Mouse (Mus musculus): ENCODE results near the gene Rmdn3. TPM values are rescaled to one million over a fixed set of nuclear protein-coding genes. Genes with fewer than 3 reads are reported as not detected.

Gene Rmdn3
- polyA plus RNA-seq, 1 experiment, result 21.8 TPM

DNA sequence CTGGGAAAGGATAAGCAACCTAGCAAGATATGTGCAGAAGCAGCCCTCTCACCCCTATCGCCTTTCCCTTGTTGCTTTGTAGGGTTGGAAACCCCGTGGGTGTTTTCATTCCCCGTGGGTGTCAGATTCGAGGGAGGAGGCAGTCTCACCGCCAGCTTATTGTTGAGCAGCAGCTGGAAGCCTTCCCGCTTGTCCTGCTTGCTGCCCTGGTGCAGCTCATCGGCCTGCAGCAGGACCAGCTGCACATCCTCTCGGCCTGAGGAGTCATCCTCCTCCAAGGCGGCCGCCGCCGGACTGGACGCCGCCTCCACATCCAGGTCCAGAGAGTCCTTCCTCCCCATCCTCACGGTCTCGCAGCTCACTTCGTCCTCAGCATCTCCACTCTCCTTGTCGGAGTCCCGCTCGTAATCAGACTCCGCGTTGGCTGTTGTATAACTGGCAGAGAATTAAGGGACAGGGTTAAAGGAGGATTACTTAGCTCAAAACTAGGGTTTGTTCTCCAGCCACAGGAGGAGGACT lies 9.6 kb downstream of the Rmdn3 start:
- Histone ChIP-seq H3K4me3 (ENCODE audit: insufficient read depth, poor library complexity, severe bottlenecking) (no peak overlapping the region), H3K36me3 (ENCODE audit: control insufficient read depth, insufficient read depth) (peaks cover 70% of the 10 kb centered on the region), H3ac (ENCODE audit: control insufficient read depth, insufficient read length, low read depth) (no peak overlapping the region), H3K79me3 (ENCODE audit: low read depth) (no peaks in the 10 kb centered on the region), H3K79me2 (ENCODE audit: control insufficient read depth, insufficient read depth) (no peaks in the 10 kb centered on the region), H3K27me3 (ENCODE audit: control insufficient read depth, insufficient read depth, insufficient read length) (no peaks in the 10 kb centered on the region)
- TF ChIP-seq USF1 (IDR thresholded peaks at IDR 0.05; ENCODE audit: low read depth) (no peak), MYOG (IDR thresholded peaks at IDR 0.05; ENCODE audit: control insufficient read depth, extremely low read depth, insufficient read length) (no peak), CEBPB (IDR thresholded peaks at IDR 0.05; ENCODE audit: low read depth) (no peak), MYOD1 (IDR thresholded peaks at IDR 0.05; ENCODE audit: control insufficient read depth, insufficient read length, low read depth) (no peak), CTCF (IDR thresholded peaks at IDR 0.05; ENCODE audit: control insufficient read depth, insufficient read depth, insufficient read length) (no peak), MAX (IDR thresholded peaks at IDR 0.05) (no peak), FOSL1 (IDR thresholded peaks at IDR 0.05; ENCODE audit: insufficient read depth, low read length, poor library complexity, severe bottlenecking) (no peak)

DNA sequence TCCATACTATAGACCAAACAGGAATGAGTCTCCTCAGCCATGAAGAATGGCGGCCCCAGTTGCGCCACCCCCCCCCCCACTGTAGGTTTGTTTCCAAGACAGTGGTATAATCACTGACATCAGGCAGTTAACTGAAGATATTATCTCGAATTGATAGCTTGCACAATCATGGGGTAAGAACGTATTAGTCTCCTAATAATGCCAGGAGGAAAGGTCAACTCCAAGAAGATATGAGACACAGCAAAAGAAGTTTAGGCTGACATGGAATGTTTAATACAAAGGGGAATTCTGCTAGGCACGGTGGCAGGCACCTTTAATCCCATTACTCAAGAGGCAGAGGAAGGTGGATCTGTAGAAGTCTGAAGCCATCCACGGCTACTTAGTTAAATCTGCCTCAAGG lies 10.4 kb downstream of the Rmdn3 start:
- TF ChIP-seq USF1 (IDR thresholded peaks at IDR 0.05; ENCODE audit: low read depth) (no peak), MYOD1 (IDR thresholded peaks at IDR 0.05; ENCODE audit: control insufficient read depth, insufficient read length, low read depth) (no peak)
- peaks cover 72% of the 10 kb centered on the region for H3K36me3 ChIP-seq (ENCODE audit: control insufficient read depth, insufficient read depth)
- no peaks in the 10 kb centered on the region for H3K79me3 ChIP-seq (ENCODE audit: low read depth)
- no peak overlapping the region for H3ac ChIP-seq (ENCODE audit: control insufficient read depth, insufficient read length, low read depth)
- no peaks in the 10 kb centered on the region for H3K27me3 ChIP-seq (ENCODE audit: control insufficient read depth, insufficient read depth, insufficient read length)
- no peaks in the 10 kb centered on the region for H3K79me2 ChIP-seq (ENCODE audit: control insufficient read depth, insufficient read depth)
- H3K4me3 ChIP-seq (ENCODE audit: insufficient read depth, poor library complexity, severe bottlenecking), result no peak overlapping the region

GRCm38 (mm10) chr2:119145199-119145598 lies 11.6 kb downstream of the Rmdn3 start:
- Histone ChIP-seq H3K79me2 (ENCODE audit: control insufficient read depth, insufficient read depth) (no peaks in the 10 kb centered on the region), H3K36me3 (ENCODE audit: control insufficient read depth, insufficient read depth) (peaks cover 69% of the 10 kb centered on the region)
- no peak for TF ChIP-seq CTCF (IDR thresholded peaks at IDR 0.05; ENCODE audit: control insufficient read depth, insufficient read depth, insufficient read length)
- TF ChIP-seq MYOG (IDR thresholded peaks at IDR 0.05; ENCODE audit: control insufficient read depth, extremely low read depth, insufficient read length), result no peak
- TF ChIP-seq MYOD1 (IDR thresholded peaks at IDR 0.05; ENCODE audit: control insufficient read depth, insufficient read length, low read depth), result no peak
- TF ChIP-seq MAX (IDR thresholded peaks at IDR 0.05), result no peak
- no peak for TF ChIP-seq USF1 (IDR thresholded peaks at IDR 0.05; ENCODE audit: low read depth)
- no peak for TF ChIP-seq FOSL1 (IDR thresholded peaks at IDR 0.05; ENCODE audit: insufficient read depth, low read length, poor library complexity, severe bottlenecking)
- TF ChIP-seq CEBPB (IDR thresholded peaks at IDR 0.05; ENCODE audit: low read depth), result no peak

GRCm38 (mm10) chr2:119136346-119136898 lies 20.4 kb downstream of the Rmdn3 start:
- no peaks in the 10 kb centered on the region for H3K27me3 ChIP-seq (ENCODE audit: control insufficient read depth, insufficient read depth, insufficient read length)
- no peak overlapping the region for H3K4me3 ChIP-seq (ENCODE audit: insufficient read depth, poor library complexity, severe bottlenecking)
- H3K36me3 ChIP-seq (ENCODE audit: control insufficient read depth, insufficient read depth), result peaks cover 82% of the 10 kb centered on the region
- no peak for TF ChIP-seq FOSL1 (IDR thresholded peaks at IDR 0.05; ENCODE audit: insufficient read depth, low read length, poor library complexity, severe bottlenecking)
- no peak for TF ChIP-seq MYOD1 (IDR thresholded peaks at IDR 0.05; ENCODE audit: control insufficient read depth, insufficient read length, low read depth)
- no peak for TF ChIP-seq USF1 (IDR thresholded peaks at IDR 0.05; ENCODE audit: low read depth)
- TF ChIP-seq CTCF (IDR thresholded peaks at IDR 0.05; ENCODE audit: control insufficient read depth, insufficient read depth, insufficient read length), result no peak
- TF ChIP-seq MYOG (IDR thresholded peaks at IDR 0.05; ENCODE audit: control insufficient read depth, extremely low read depth, insufficient read length), result no peak
- TF ChIP-seq MAX (IDR thresholded peaks at IDR 0.05), result no peak
- H3K79me3 ChIP-seq (ENCODE audit: low read depth), result no peaks in the 10 kb centered on the region
- H3ac ChIP-seq (ENCODE audit: control insufficient read depth, insufficient read length, low read depth), result no peak overlapping the region
- H3K79me2 ChIP-seq (ENCODE audit: control insufficient read depth, insufficient read depth), result no peaks in the 10 kb centered on the region

More at GRCm38 (mm10) chr2:119145199-119145598, 11.6 kb downstream of the Rmdn3 start:
- Histone ChIP-seq H3ac (ENCODE audit: control insufficient read depth, insufficient read length, low read depth) (no peak overlapping the region), H3K27me3 (ENCODE audit: control insufficient read depth, insufficient read depth, insufficient read length) (no peaks in the 10 kb centered on the region), H3K4me3 (ENCODE audit: insufficient read depth, poor library complexity, severe bottlenecking) (no peak overlapping the region), H3K79me3 (ENCODE audit: low read depth) (no peaks in the 10 kb centered on the region)

DNA sequence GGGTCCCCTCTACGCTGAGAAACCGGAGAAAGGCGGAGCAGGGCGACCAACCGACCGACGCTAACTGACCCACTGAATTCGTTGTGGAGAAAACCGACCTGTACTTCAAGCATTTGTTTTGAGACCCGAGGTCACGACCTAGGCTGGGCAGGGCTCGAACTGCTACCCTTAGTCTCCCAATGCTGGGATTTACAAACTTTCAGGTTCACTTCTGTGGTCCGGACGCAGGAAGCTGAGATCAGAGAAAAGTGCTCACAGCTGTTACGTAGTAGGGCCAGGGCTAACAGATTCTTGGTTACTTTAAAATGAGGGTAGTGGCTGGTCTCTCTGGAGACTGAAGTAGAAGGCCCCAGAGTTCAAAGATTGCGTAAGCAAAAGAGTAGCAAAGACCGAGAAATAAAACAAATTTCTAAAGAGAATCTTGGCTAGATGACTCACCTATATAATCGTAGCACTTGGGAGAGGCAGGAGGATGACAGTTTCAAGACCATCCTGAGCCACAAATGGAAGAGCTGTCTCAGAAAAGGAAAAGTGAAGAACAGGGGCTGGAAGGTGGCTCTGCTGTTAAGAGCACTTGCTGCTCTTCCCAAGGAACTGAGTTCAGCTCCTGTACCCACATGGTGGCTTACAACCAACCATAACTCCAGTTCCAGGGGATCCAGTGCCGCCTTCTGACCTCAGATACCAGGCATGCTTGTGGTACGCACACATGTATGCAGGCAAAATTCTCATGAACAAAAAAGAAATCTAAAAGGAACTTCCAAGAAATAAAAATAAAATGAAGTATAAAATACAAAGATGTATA lies 43.5 kb downstream of the Rmdn3 start:
- Histone ChIP-seq H3K79me2 (ENCODE audit: control insufficient read depth, insufficient read depth) (peaks cover 60% of the 10 kb centered on the region), H3K36me3 (ENCODE audit: control insufficient read depth, insufficient read depth) (peaks cover 43% of the 10 kb centered on the region), H3K79me3 (ENCODE audit: low read depth) (peaks cover 38% of the 10 kb centered on the region), H3ac (ENCODE audit: control insufficient read depth, insufficient read length, low read depth) (peak overlapping the region; percentile 57), H3K4me3 (ENCODE audit: insufficient read depth, poor library complexity, severe bottlenecking) (peak overlapping the region; percentile 88), H3K27me3 (ENCODE audit: control insufficient read depth, insufficient read depth, insufficient read length) (no peaks in the 10 kb centered on the region)
- TF ChIP-seq CEBPB (IDR thresholded peaks at IDR 0.05; ENCODE audit: low read depth), result peak; percentile 64
- no peak for TF ChIP-seq CTCF (IDR thresholded peaks at IDR 0.05; ENCODE audit: control insufficient read depth, insufficient read depth, insufficient read length)
